Mouse (Mus musculus): Measurements from ENCODE around the gene Frmd5.

DNA sequence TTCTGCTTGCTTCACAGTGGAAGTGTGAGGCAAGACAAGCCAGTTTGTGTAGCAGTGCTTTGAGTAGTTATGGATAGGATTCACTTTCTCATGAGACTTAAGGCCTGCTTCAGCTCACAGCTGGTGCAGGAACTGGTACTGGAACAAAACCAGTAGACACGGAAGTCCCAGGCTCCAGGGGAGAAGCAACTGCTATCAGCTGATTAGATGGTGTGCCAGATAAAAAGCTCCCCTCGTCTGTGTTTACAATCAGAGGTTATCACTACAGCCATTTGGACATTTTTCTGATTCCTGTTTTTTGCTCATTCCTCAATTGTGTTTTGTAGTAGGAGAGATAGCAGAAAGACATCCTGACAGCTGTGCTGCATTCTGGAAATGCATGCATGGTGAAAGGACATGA, 45.2 kb upstream of the Frmd5 start:
- TF ChIP-seq POLR2A (IDR thresholded peaks at IDR 0.05; ENCODE audit: low read depth, low read length): no peak
- TF ChIP-seq CTCF (conservative IDR thresholded peaks at IDR 0.05; ENCODE audit: insufficient read depth, insufficient read length, low read depth, low read length): no peak
